Mouse (Mus musculus) adrenal gland, postnatal 25 days (tissue): ENCODE data around the gene Gcm1. TPM values are rescaled to one million over a fixed set of nuclear protein-coding genes. Genes with fewer than 3 reads are reported as not detected.

Source experiments
- DNase-seq: peaks from one replicate; pipeline ENCODE4 v3.0.0; 2021; ENCODE audit warnings: mixed read lengths
- total RNA-seq: library from RNA; stranded (reverse); gene quantifications from 2 replicates; pipeline ENCODE4 v1.2.3, GENCODE M21; 2021

Gcm1 gene
- total RNA-seq, 1 experiment from 2014 or later = not detected

GRCm38 (mm10) chr9:78103965-78104560 lies 52.3 kb downstream of the Gcm1 start:
- DNase-seq = no peak

- peak; percentile 19 for DNase-seq
Measured at GRCm38 (mm10) chr9:78104973-78105372, 53.2 kb downstream of the Gcm1 start.

- no peak for DNase-seq
Measured at GRCm38 (mm10) chr9:78105501-78105932, 53.8 kb downstream of the Gcm1 start.

- DNase-seq = no peak
Measured at GRCm38 (mm10) chr9:78106821-78107220, 55.1 kb downstream of the Gcm1 start.

- no peak for DNase-seq
Measured at GRCm38 (mm10) chr9:78107582-78107911, 55.8 kb downstream of the Gcm1 start.

- peak; percentile 83 for DNase-seq
Measured at GRCm38 (mm10) chr9:78107912-78108795, 56.4 kb downstream of the Gcm1 start.

GRCm38 (mm10) chr9:78108796-78109239 lies 57.1 kb downstream of the Gcm1 start, which contains the start of the genes Fbxo9 and Ick:
Gene Fbxo9, minus strand, starts transcription at chr9:78109065.
Gene Ick, plus strand, starts transcription at chr9:78109192.
- DNase-seq = peak; percentile 74

GRCm38 (mm10) chr9:78109656-78110055 lies 57.9 kb downstream of the Gcm1 start:
- no peak for DNase-seq

- no peak for DNase-seq
Measured at GRCm38 (mm10) chr9:78111456-78111855, 59.7 kb downstream of the Gcm1 start.

- peak; percentile 93 for DNase-seq
Measured at GRCm38 (mm10) chr9:78112770-78113537, 61.2 kb downstream of the Gcm1 start.

- DNase-seq = peak; percentile 12
Measured at GRCm38 (mm10) chr9:78113538-78113885, 61.8 kb downstream of the Gcm1 start.

Other genes starting within 250 kb of the Gcm1 start
- 524 and 667 TPM in 2 replicates for gene Elovl5, start 134.6 kb upstream of the Gcm1 start, total RNA-seq
- 108 and 122 TPM in 2 replicates for gene Fbxo9, start 57.1 kb downstream of the Gcm1 start, total RNA-seq
- 22.0 and 26.7 TPM in 2 replicates for gene Ick, start 57.3 kb downstream of the Gcm1 start, total RNA-seq
- gene Gsta4, start 130.8 kb downstream of the Gcm1 start, total RNA-seq = 33.4 and 39.6 TPM in 2 replicates
- gene Gsta1, start 178.7 kb downstream of the Gcm1 start, total RNA-seq = 1.1 TPM in 1 of 2 replicates, not detected in the other
- gene Gm3776, start 205.2 kb downstream of the Gcm1 start, total RNA-seq = not detected in 2 replicates
- gene Gm10639, start 238.0 kb downstream of the Gcm1 start, total RNA-seq = not detected in 2 replicates